Mouse (Mus musculus) testis, adult 2 months (tissue): ENCODE results near the gene Gm17660.

Experiments used
- CTCF ChIP-seq: fragments of 200-500 bp; IDR thresholded peaks from 2 replicates; pipeline ENCODE4 v1.5.1; 2012; ENCODE audit warnings: low read depth, mild to moderate bottlenecking, inconsistent platforms, low read length, moderate library complexity; ENCODE audit not compliant: control insufficient read depth, insufficient read depth, insufficient replicate concordance
- POLR2A ChIP-seq: fragments of 200-500 bp; IDR thresholded peaks from 2 replicates; pipeline ENCODE4 v1.6.1; 2012; ENCODE audit warnings: low read depth, mild to moderate bottlenecking, inconsistent platforms, low read length, moderate library complexity; ENCODE audit not compliant: control insufficient read depth

GRCm38 (mm10) chr5:104112016-104112415 lies 34.6 kb upstream of the Gm17660 start:
- TF ChIP-seq CTCF (no peak), POLR2A (no peak)
